Mouse (Mus musculus): ENCODE measurements around the gene Cx3cr1.

Gene Cx3cr1

GRCm38 (mm10) chr9:119973869-119974520 lies 95.7 kb downstream of the Cx3cr1 start:
- no peak for DNase-seq (ENCODE audit: low spot score)

GRCm38 (mm10) chr9:119973281-119973680 lies 96.4 kb downstream of the Cx3cr1 start:
- DNase-seq (ENCODE audit: low spot score): no peak

- no peak for DNase-seq (ENCODE audit: low spot score)
Measured at GRCm38 (mm10) chr9:119972582-119972981, 97.1 kb downstream of the Cx3cr1 start.

GRCm38 (mm10) chr9:119972166-119972565 lies 97.5 kb downstream of the Cx3cr1 start:
- no peak for DNase-seq (ENCODE audit: low spot score)

- DNase-seq (ENCODE audit: low spot score): peak; percentile 78
Measured at GRCm38 (mm10) chr9:119970763-119971656, 98.7 kb downstream of the Cx3cr1 start.

- DNase-seq (ENCODE audit: low spot score): peak; percentile 56
Measured at GRCm38 (mm10) chr9:119970221-119970620, 99.5 kb downstream of the Cx3cr1 start.

- DNase-seq (ENCODE audit: low spot score): no peak
Measured at GRCm38 (mm10) chr9:119969811-119970210, 99.9 kb downstream of the Cx3cr1 start.

- DNase-seq (ENCODE audit: low spot score): no peak
Measured at GRCm38 (mm10) chr9:119966221-119966910, 103.3 kb downstream of the Cx3cr1 start.

- DNase-seq (ENCODE audit: low spot score): no peak
Measured at GRCm38 (mm10) chr9:119965186-119965585, 104.5 kb downstream of the Cx3cr1 start.

- no peak for DNase-seq (ENCODE audit: low spot score)
Measured at GRCm38 (mm10) chr9:119964206-119964605, 105.5 kb downstream of the Cx3cr1 start.

- no peak for DNase-seq (ENCODE audit: low spot score)
Measured at GRCm38 (mm10) chr9:119962987-119963667, 106.6 kb downstream of the Cx3cr1 start.

GRCm38 (mm10) chr9:119962216-119962615 lies 107.5 kb downstream of the Cx3cr1 start:
- peak; percentile 70 for DNase-seq (ENCODE audit: low spot score)

GRCm38 (mm10) chr9:119958835-119959234 lies 110.8 kb downstream of the Cx3cr1 start:
- DNase-seq (ENCODE audit: low spot score): no peak

- no peak for DNase-seq (ENCODE audit: low spot score)
Measured at GRCm38 (mm10) chr9:119951388-119951787, 118.3 kb downstream of the Cx3cr1 start.

GRCm38 (mm10) chr9:119950434-119950833 lies 119.2 kb downstream of the Cx3cr1 start:
- no peak for DNase-seq (ENCODE audit: low spot score)

GRCm38 (mm10) chr9:119948804-119949203 lies 120.9 kb downstream of the Cx3cr1 start:
- no peak for DNase-seq (ENCODE audit: low spot score)

GRCm38 (mm10) chr9:119945173-119945900 lies 124.3 kb downstream of the Cx3cr1 start:
- DNase-seq (ENCODE audit: low spot score): no peak

- no peak for DNase-seq (ENCODE audit: low spot score)
Measured at GRCm38 (mm10) chr9:119943326-119943725, 126.4 kb downstream of the Cx3cr1 start.

GRCm38 (mm10) chr9:119941861-119942260 lies 127.8 kb downstream of the Cx3cr1 start:
- no peak for DNase-seq (ENCODE audit: low spot score)

- DNase-seq (ENCODE audit: low spot score): no peak
Measured at GRCm38 (mm10) chr9:119941407-119941806, 128.3 kb downstream of the Cx3cr1 start.

GRCm38 (mm10) chr9:119939646-119940045 lies 130.0 kb downstream of the Cx3cr1 start:
- DNase-seq (ENCODE audit: low spot score): no peak
